Mouse (Mus musculus) CH12.LX (cell line): ENCODE results near the gene Fbxl22. TPM values are rescaled to one million over a fixed set of nuclear protein-coding genes. Genes with fewer than 3 reads are reported as not detected.

Experiments
- DNase-seq: peaks from one replicate; pipeline ENCODE4 v3.0.0-alpha.2; 2013; ENCODE audit errors: extremely low read depth
- H3K27ac ChIP-seq: 2 replicates; pipeline ENCODE4 v1.5.1; 2012; ENCODE audit warnings: low read depth, mild to moderate bottlenecking, control low read depth, moderate library complexity; ENCODE audit not compliant: insufficient read depth
- H3K27me3 ChIP-seq: replicated peaks from 2 replicates; pipeline ENCODE3; 2012; ENCODE audit warnings: inconsistent platforms
- H3K36me3 ChIP-seq, 2 experiments: replicated peaks in 1 of 2; 2 replicates each; pipeline versions ENCODE3 to v1.6.1; 2012; ENCODE audit warnings: inconsistent platforms in 1 of 2, low read length in 1 of 2, mild to moderate bottlenecking in 1 of 2, mixed read lengths in 1 of 2, moderate library complexity in 1 of 2; ENCODE audit not compliant: control insufficient read depth in 1 of 2, insufficient read depth in 1 of 2
- H3K4me1 ChIP-seq, 2 experiments: 2 replicates each; pipeline ENCODE4 v1.6.1; 2012; ENCODE audit warnings: inconsistent platforms in 1 of 2, moderate library complexity in 1 of 2; ENCODE audit not compliant: insufficient read depth in 2 of 2, control insufficient read depth in 1 of 2
- H3K4me2 ChIP-seq: 2 replicates; pipeline ENCODE4 v1.6.1; 2012; ENCODE audit warnings: low read depth, mild to moderate bottlenecking, control low read depth; ENCODE audit not compliant: poor library complexity, insufficient read depth, severe bottlenecking
- H3K4me3 ChIP-seq, 3 experiments: fragments of 150-350 bp in 1 of 3; sonication (generic) in 1 of 3; replicated peaks in 1 of 3; 2 replicates each; pipeline versions ENCODE3 to v1.5.1; 2011 to 2012; ENCODE audit warnings: low read depth in 2 of 3, low read length in 2 of 3, mild to moderate bottlenecking in 2 of 3, moderate library complexity in 2 of 3, control low read depth in 1 of 3, improper control_type of control experiment in 1 of 3, inconsistent platforms in 1 of 3, mixed read lengths in 1 of 3; ENCODE audit not compliant: poor library complexity in 1 of 3
- H3K79me2 ChIP-seq: replicated peaks from 2 replicates; pipeline ENCODE4 v1.6.1; 2012; ENCODE audit warnings: mild to moderate bottlenecking, moderate library complexity; ENCODE audit not compliant: control insufficient read depth, poor library complexity, insufficient read depth, severe bottlenecking; ENCODE audit errors: extremely low read depth
- H3K9ac ChIP-seq: 2 replicates; pipeline ENCODE4 v1.6.1; 2012; ENCODE audit warnings: low read depth, mild to moderate bottlenecking, control low read depth, moderate library complexity; ENCODE audit not compliant: insufficient read depth
- H3K9me3 ChIP-seq: replicated peaks from 2 replicates; pipeline ENCODE3; 2012; ENCODE audit warnings: low read length, inconsistent platforms, mixed read lengths
- BHLHE40 ChIP-seq: IDR thresholded peaks from 2 replicates; pipeline ENCODE4 v1.6.1; 2011; ENCODE audit warnings: mild to moderate bottlenecking, low read depth, low read length, improper control_type of control experiment
- CHD1 ChIP-seq: IDR thresholded peaks from 2 replicates; pipeline ENCODE4 v1.6.1; 2012; ENCODE audit warnings: low read depth, low read length, improper control_type of control experiment, inconsistent platforms
- CHD2 ChIP-seq: IDR thresholded peaks from 2 replicates; pipeline ENCODE4 v1.6.1; 2011; ENCODE audit warnings: low read length, improper control_type of control experiment
- CTCF ChIP-seq, 2 experiments: IDR thresholded peaks in 1 of 2; conservative IDR thresholded peaks in 1 of 2; 2 replicates each; pipeline ENCODE4 v1.5.1; 2011 to 2012; ENCODE audit warnings: low read depth in 2 of 2, low read length in 2 of 2, improper control_type of control experiment in 1 of 2, inconsistent platforms in 1 of 2, mild to moderate bottlenecking in 1 of 2, moderate library complexity in 1 of 2
- E2F4 ChIP-seq: IDR thresholded peaks from 2 replicates; pipeline ENCODE4 v1.6.1; 2011; ENCODE audit warnings: low read depth, low read length, improper control_type of control experiment; ENCODE audit not compliant: insufficient replicate concordance
- ELF1 ChIP-seq: IDR thresholded peaks from 2 replicates; pipeline ENCODE4 v1.6.1; 2014; ENCODE audit warnings: low read depth, mild to moderate bottlenecking, inconsistent platforms, low read length, improper control_type of control experiment
- EP300 ChIP-seq: IDR thresholded peaks from 2 replicates; pipeline ENCODE4 v1.6.1; 2011; ENCODE audit warnings: low read length, improper control_type of control experiment
- ETS1 ChIP-seq: conservative IDR thresholded peaks from 2 replicates; pipeline ENCODE4 v1.6.1; 2012; ENCODE audit warnings: low read depth, mild to moderate bottlenecking, inconsistent platforms, low read length, improper control_type of control experiment, moderate library complexity
- GABPA ChIP-seq: IDR thresholded peaks from 2 replicates; pipeline ENCODE4 v1.6.1; 2012; ENCODE audit warnings: low read depth, low read length, improper control_type of control experiment, inconsistent platforms; ENCODE audit not compliant: insufficient replicate concordance
- HCFC1 ChIP-seq: IDR thresholded peaks from 2 replicates; pipeline ENCODE4 v1.6.1; 2012; ENCODE audit warnings: low read depth, mild to moderate bottlenecking, inconsistent platforms, low read length, improper control_type of control experiment
- IRF4 ChIP-seq: IDR thresholded peaks from 2 replicates; pipeline ENCODE4 v1.6.1; 2014; ENCODE audit warnings: low read depth, mild to moderate bottlenecking, inconsistent platforms, low read length, improper control_type of control experiment
- JUN ChIP-seq: IDR thresholded peaks from 2 replicates; pipeline ENCODE4 v1.6.1; 2011; ENCODE audit warnings: low read depth, mild to moderate bottlenecking, low read length, improper control_type of control experiment, moderate library complexity; ENCODE audit not compliant: insufficient read depth
- JUND ChIP-seq: conservative IDR thresholded peaks from 2 replicates; pipeline ENCODE4 v1.6.1; 2011; ENCODE audit warnings: low read depth, low read length, improper control_type of control experiment
- KAT2A ChIP-seq: IDR thresholded peaks from 2 replicates; pipeline ENCODE4 v1.6.1; 2012; ENCODE audit warnings: low read length, improper control_type of control experiment, inconsistent platforms; ENCODE audit not compliant: insufficient replicate concordance
- MAFK ChIP-seq: IDR thresholded peaks from 2 replicates; pipeline ENCODE4 v1.6.1; 2011; ENCODE audit warnings: low read length, improper control_type of control experiment; ENCODE audit not compliant: insufficient replicate concordance
- MAX ChIP-seq: IDR thresholded peaks from 2 replicates; pipeline ENCODE4 v1.6.1; 2011; ENCODE audit warnings: low read length, improper control_type of control experiment
- MAZ ChIP-seq: IDR thresholded peaks from 2 replicates; pipeline ENCODE4 v1.6.1; 2012; ENCODE audit warnings: low read depth, mild to moderate bottlenecking, inconsistent platforms, low read length, improper control_type of control experiment, moderate library complexity
- MEF2A ChIP-seq: IDR thresholded peaks from 2 replicates; pipeline ENCODE4 v1.6.1; 2014; ENCODE audit warnings: low read depth, mild to moderate bottlenecking, inconsistent platforms, low read length, improper control_type of control experiment, borderline replicate concordance
- MXI1 ChIP-seq: IDR thresholded peaks from 2 replicates; pipeline ENCODE4 v1.6.1; 2011; ENCODE audit warnings: mild to moderate bottlenecking, low read depth, low read length, improper control_type of control experiment
- MYC ChIP-seq: IDR thresholded peaks from 2 replicates; pipeline ENCODE4 v1.6.1; 2011; ENCODE audit warnings: low read depth, mild to moderate bottlenecking, improper control_type of control experiment, low read length
- NELFE ChIP-seq: IDR thresholded peaks from 2 replicates; pipeline ENCODE4 v1.6.1; 2011; ENCODE audit warnings: low read depth, low read length, improper control_type of control experiment
- NRF1 ChIP-seq: IDR thresholded peaks from 2 replicates; pipeline ENCODE4 v1.6.1; 2014; ENCODE audit warnings: low read depth, mild to moderate bottlenecking, inconsistent platforms, low read length, improper control_type of control experiment, moderate library complexity
- PAX5 ChIP-seq: IDR thresholded peaks from 2 replicates; pipeline ENCODE4 v1.6.1; 2012; ENCODE audit warnings: low read length, inconsistent platforms, mixed read lengths
- POLR2A ChIP-seq: IDR thresholded peaks from 2 replicates; pipeline ENCODE4 v1.6.1; 2011; ENCODE audit warnings: low read depth, mild to moderate bottlenecking, improper control_type of control experiment, low read length
- POLR2AphosphoS2 ChIP-seq: IDR thresholded peaks from 2 replicates; pipeline ENCODE4 v1.6.1; 2011; ENCODE audit warnings: low read depth, low read length, improper control_type of control experiment
- RAD21 ChIP-seq: IDR thresholded peaks from 2 replicates; pipeline ENCODE4 v1.6.1; 2011; ENCODE audit warnings: low read depth, mild to moderate bottlenecking, low read length, improper control_type of control experiment, moderate library complexity
- RCOR1 ChIP-seq: conservative IDR thresholded peaks from 2 replicates; pipeline ENCODE4 v1.6.1; 2012; ENCODE audit warnings: low read depth, mild to moderate bottlenecking, inconsistent platforms, low read length, improper control_type of control experiment
- SIN3A ChIP-seq: IDR thresholded peaks from 2 replicates; pipeline ENCODE4 v1.6.1; 2012; ENCODE audit warnings: low read length, improper control_type of control experiment, inconsistent platforms
- SMC3 ChIP-seq: IDR thresholded peaks from 2 replicates; pipeline ENCODE4 v1.6.1; 2011; ENCODE audit warnings: low read depth, low read length, improper control_type of control experiment
- TBP ChIP-seq: conservative IDR thresholded peaks from 2 replicates; pipeline ENCODE4 v1.6.1; 2011; ENCODE audit warnings: low read depth, low read length, improper control_type of control experiment
- TCF12 ChIP-seq: IDR thresholded peaks from 2 replicates; pipeline ENCODE4 v1.6.1; 2014; ENCODE audit warnings: low read depth, mild to moderate bottlenecking, inconsistent platforms, low read length, improper control_type of control experiment
- UBTF ChIP-seq: IDR thresholded peaks from 2 replicates; pipeline ENCODE4 v1.6.1; 2012; ENCODE audit warnings: low read depth, mild to moderate bottlenecking, inconsistent platforms, low read length, improper control_type of control experiment, moderate library complexity
- USF1 ChIP-seq: IDR thresholded peaks from 2 replicates; pipeline ENCODE4 v1.6.1; 2014; ENCODE audit warnings: low read depth, mild to moderate bottlenecking, inconsistent platforms, low read length, improper control_type of control experiment
- USF2 ChIP-seq: conservative IDR thresholded peaks from 2 replicates; pipeline ENCODE4 v1.6.1; 2011; ENCODE audit warnings: low read depth, low read length, improper control_type of control experiment
- ZC3H11A ChIP-seq: IDR thresholded peaks from 2 replicates; pipeline ENCODE4 v1.6.1; 2012; ENCODE audit warnings: low read depth, mild to moderate bottlenecking, inconsistent platforms, low read length, improper control_type of control experiment
- ZKSCAN1 ChIP-seq: IDR thresholded peaks from 2 replicates; pipeline ENCODE4 v1.6.1; 2012; ENCODE audit warnings: low read depth, inconsistent platforms, low read length, improper control_type of control experiment, borderline replicate concordance
- ZMIZ1 ChIP-seq: IDR thresholded peaks from 2 replicates; pipeline ENCODE4 v1.6.1; 2012; ENCODE audit warnings: low read depth, mild to moderate bottlenecking, inconsistent platforms, low read length, improper control_type of control experiment
- ZNF384 ChIP-seq: IDR thresholded peaks from 2 replicates; pipeline ENCODE4 v1.6.1; 2012; ENCODE audit warnings: low read depth, low read length, improper control_type of control experiment, inconsistent platforms
- dilution Hi-C: fragments of 300-500 bp; cut with MboI; formaldehyde crosslinking; loops from 2 replicates; pipeline ENCODE4 v1.14.3; 2020; ENCODE audit warnings: low sequenced_read_pairs; ENCODE audit not compliant: extremely low pct_unique_long_range_greater_than_20kb, extremely low pct_ligation_motif_present
- in situ Hi-C: fragments of 300-500 bp; cut with MboI; formaldehyde crosslinking; loops from 3 replicates; pipeline ENCODE4 v1.14.3; 2019; ENCODE audit warnings: low sequenced_read_pairs, low pct_ligation_motif_present, low pct_unique_long_range_greater_than_20kb, mixed read lengths
- polyA plus RNA-seq: library from polyadenylated mRNA; unstranded; fragments of >175 nt; gene quantifications from 2 replicates; pipeline ENCODE4 v1.2.1, GENCODE M21; 2012; ENCODE audit warnings: low read depth; ENCODE audit not compliant: insufficient read length
- total RNA-seq, 2 experiments: library from RNA; depleted of rRNA; stranded (reverse); fragments of 300-350 nt in 1 of 2; fragments of >200 nt in 1 of 2; gene quantifications; 2 replicates each; pipeline ENCODE4 v1.2.3; 2012 to 2014

The Fbxl22 gene
- total and polyA plus RNA-seq, 3 experiments = 0.19 to 0.34 (median 0.21) TPM

- TF ChIP-seq ZMIZ1 (no peak), MAFK (no peak), RCOR1 (no peak), SIN3A (peak; percentile 63; the same call in 1 of the 2 replicates), MYC (peak; percentile 88), PAX5 (no peak), TCF12 (peak; percentile 46; the same call in 1 of the 2 replicates), MAZ (no peak), UBTF (no peak), ZC3H11A (no peak), ELF1 (no peak), ETS1 (peak; percentile 68), USF1 (no peak), IRF4 (peak; percentile 52), MEF2A (no peak; the same call in 1 of the 2 replicates), JUN (no peak), POLR2AphosphoS2 (no peak), RAD21 (no peak), JUND (no peak), TBP (0 out of 2 replicates have a peak, but pooled peaks have one; percentile 20), E2F4 (no peak), MXI1 (peak; percentile 37; the same call in 1 of the 2 replicates), KAT2A (peak; percentile 5; the same call in 1 of the 2 replicates), POLR2A (no peak; the same call in 1 of the 2 replicates), MAX (peak; percentile 87), USF2 (no peak), NRF1 (no peak), EP300 (peak; percentile 62; the same call in 1 of the 2 replicates), ZKSCAN1 (no peak), NELFE (peak; percentile 20; the same call in 1 of the 2 replicates), CHD1 (no peak), BHLHE40 (peak; percentile 92), ZNF384 (no peak), HCFC1 (no peak), CHD2 (no peak), CTCF (conservative IDR thresholded peaks at IDR 0.05 in 1 of 2, IDR thresholded peaks at IDR 0.05 in 1 of 2; ENCODE audit: low read depth in 2 of 2, low read length in 2 of 2) (no peak), SMC3 (no peak), GABPA (no peak)
- Histone ChIP-seq H3K4me3 (no peak overlapping the region), H3K36me3 (peaks cover 29 to 62% of the 10 kb centered on the region in 2 experiments), H3K79me2 (no peaks in the 10 kb centered on the region), H3K4me1 (peaks cover 33 to 81% of the 10 kb centered on the region in 2 experiments), H3K4me2 (peak overlapping the region; percentile 17; the same call in 1 of the 2 replicates), H3K27me3 (no peaks in the 10 kb centered on the region), H3K27ac (peak overlapping the region; percentile 84), H3K9me3 (no peaks in the 10 kb centered on the region), H3K9ac (peak overlapping the region; percentile 24; the same call in 1 of the 2 replicates)
- dilution Hi-C loops (no loop called here), in situ Hi-C loops (loop anchor here (10.0 to 25.0 kb wide), 4 partner anchors 194 to 477 kb away; partner anchors contain the start of genes Aph1b, Ciao2a, Gm10647 and Lactb)
- peak; percentile 51 for DNase-seq
Observed at GRCm38 (mm10) chr9:66510351-66510841, 4.0 kb downstream of the Fbxl22 start.
